Mouse (Mus musculus): ENCODE measurements around the gene Pnldc1. TPM values are rescaled to one million over a fixed set of nuclear protein-coding genes. Genes with fewer than 3 reads are reported as not detected.
A peak's percentile ranks its signal among the peaks of the same experiment; 100 is the strongest.
"Not testable (repeated sequence)": the region's sequence is repeated elsewhere in the genome, so short reads cannot be mapped to it uniquely, and the experiment has no call there.

Pnldc1 gene
- polyA plus RNA-seq, 1 experiment from 2014 or later: 2.2 TPM

GRCm38 (mm10) chr17:12915488-12915880, 5.5 kb upstream of the Pnldc1 start, which contains the start of gene Tcp1:
Tcp1 (plus strand) TSS chr17:12915701.
- Histone ChIP-seq H3K4me3 (replicated peaks; ENCODE audit: low read length) (peak within 1 kb of the TSS; percentile 89), H3K36me3 (ENCODE audit: control insufficient read depth, insufficient read depth) (peaks cover 31% of the 10 kb centered on the region), H3K27me3 (replicated peaks; ENCODE audit: control insufficient read depth, insufficient read depth, low read length) (no peaks in the 10 kb centered on the region), H3K9ac (replicated peaks; ENCODE audit: low read depth, low read length) (peak within 1 kb of the TSS; percentile 94), H3K4me1 (replicated peaks; ENCODE audit: control insufficient read depth, insufficient read depth, low read length) (peaks cover 11% of the 10 kb centered on the region), H3K9me3 (ENCODE audit: control insufficient read depth, low read length) (no peaks in the 10 kb centered on the region), H3K4me2 (ENCODE audit: low read length) (peak within 1 kb of the TSS; percentile 93), H3K27ac (ENCODE audit: low read length) (peak within 1 kb of the TSS; percentile 83)
- 1% methylated on average over 18 of the region's 18 CpGs for WGBS
- ATAC-seq: no peak

- Histone ChIP-seq H3K9ac (replicated peaks; ENCODE audit: low read depth, low read length) (no peak overlapping the region), H3K4me1 (replicated peaks; ENCODE audit: control insufficient read depth, insufficient read depth, low read length) (peaks cover 7% of the 10 kb centered on the region), H3K36me3 (ENCODE audit: control insufficient read depth, insufficient read depth) (peaks cover 16% of the 10 kb centered on the region), H3K27ac (ENCODE audit: low read length) (no peak overlapping the region), H3K4me2 (ENCODE audit: low read length) (no peak overlapping the region), H3K27me3 (replicated peaks; ENCODE audit: control insufficient read depth, insufficient read depth, low read length) (no peaks in the 10 kb centered on the region), H3K9me3 (ENCODE audit: control insufficient read depth, low read length) (no peaks in the 10 kb centered on the region), H3K4me3 (replicated peaks; ENCODE audit: low read length) (no peak overlapping the region)
- WGBS: 90% methylated on average over 8 of the region's 8 CpGs
- no peak for ATAC-seq
Observed at GRCm38 (mm10) chr17:12910391-12910790, 361 bp upstream of the Pnldc1 start.

GRCm38 (mm10) chr17:12906436-12906835, 3.6 kb downstream of the Pnldc1 start:
- no peaks in the 10 kb centered on the region for H3K9me3 ChIP-seq (ENCODE audit: control insufficient read depth, low read length)
- H3K4me2 ChIP-seq (ENCODE audit: low read length): no peak overlapping the region
- H3K4me1 ChIP-seq (replicated peaks; ENCODE audit: control insufficient read depth, insufficient read depth, low read length): peaks cover 13% of the 10 kb centered on the region
- no peak overlapping the region for H3K4me3 ChIP-seq (replicated peaks; ENCODE audit: low read length)
- no peak overlapping the region for H3K27ac ChIP-seq (ENCODE audit: low read length)
- H3K27me3 ChIP-seq (replicated peaks; ENCODE audit: control insufficient read depth, insufficient read depth, low read length): no peaks in the 10 kb centered on the region
- ATAC-seq: no peak
- 94% methylated on average over 9 of the region's 9 CpGs for WGBS
- peaks cover 6% of the 10 kb centered on the region; the same call in 1 of the 2 replicates for H3K36me3 ChIP-seq (ENCODE audit: control insufficient read depth, insufficient read depth)
- H3K9ac ChIP-seq (replicated peaks; ENCODE audit: low read depth, low read length): no peak overlapping the region

- ATAC-seq: no peak
- WGBS: 89% methylated on average over 4 of the region's 4 CpGs
- Histone ChIP-seq H3K27me3 (replicated peaks; ENCODE audit: control insufficient read depth, insufficient read depth, low read length) (no peaks in the 10 kb centered on the region), H3K27ac (ENCODE audit: low read length) (no peak overlapping the region), H3K4me3 (replicated peaks; ENCODE audit: low read length) (no peak overlapping the region), H3K36me3 (ENCODE audit: control insufficient read depth, insufficient read depth) (peaks cover 3% of the 10 kb centered on the region; the same call in 1 of the 2 replicates), H3K9ac (replicated peaks; ENCODE audit: low read depth, low read length) (no peak overlapping the region), H3K4me1 (replicated peaks; ENCODE audit: control insufficient read depth, insufficient read depth, low read length) (peaks cover 13% of the 10 kb centered on the region), H3K4me2 (ENCODE audit: low read length) (no peak overlapping the region), H3K9me3 (ENCODE audit: control insufficient read depth, low read length) (no peaks in the 10 kb centered on the region)
Observed at GRCm38 (mm10) chr17:12905810-12906209, 4.2 kb downstream of the Pnldc1 start.

- H3K9ac ChIP-seq (replicated peaks; ENCODE audit: low read depth, low read length): no peak overlapping the region
- peaks cover 13% of the 10 kb centered on the region for H3K4me1 ChIP-seq (replicated peaks; ENCODE audit: control insufficient read depth, insufficient read depth, low read length)
- no peak overlapping the region for H3K4me2 ChIP-seq (ENCODE audit: low read length)
- no peaks in the 10 kb centered on the region for H3K27me3 ChIP-seq (replicated peaks; ENCODE audit: control insufficient read depth, insufficient read depth, low read length)
- no peak overlapping the region for H3K27ac ChIP-seq (ENCODE audit: low read length)
- WGBS: 57% methylated on average over 1 of the region's 1 CpGs
- no peak for ATAC-seq
- H3K36me3 ChIP-seq (ENCODE audit: control insufficient read depth, insufficient read depth): no peaks in the 10 kb centered on the region
- no peak overlapping the region for H3K4me3 ChIP-seq (replicated peaks; ENCODE audit: low read length)
- no peaks in the 10 kb centered on the region for H3K9me3 ChIP-seq (ENCODE audit: control insufficient read depth, low read length)
Observed at GRCm38 (mm10) chr17:12904349-12904748, 5.7 kb downstream of the Pnldc1 start.

GRCm38 (mm10) chr17:12903372-12904333, 6.4 kb downstream of the Pnldc1 start:
- peak overlapping the region; percentile 65 for H3K27ac ChIP-seq (ENCODE audit: low read length)
- no peak overlapping the region for H3K4me3 ChIP-seq (replicated peaks; ENCODE audit: low read length)
- no peaks in the 10 kb centered on the region for H3K9me3 ChIP-seq (ENCODE audit: control insufficient read depth, low read length)
- ATAC-seq: peak; percentile 39
- peaks cover 13% of the 10 kb centered on the region for H3K4me1 ChIP-seq (replicated peaks; ENCODE audit: control insufficient read depth, insufficient read depth, low read length)
- H3K9ac ChIP-seq (replicated peaks; ENCODE audit: low read depth, low read length): no peak overlapping the region
- WGBS: 5% methylated on average over 11 of the region's 12 CpGs
- no peak overlapping the region for H3K4me2 ChIP-seq (ENCODE audit: low read length)
- H3K27me3 ChIP-seq (replicated peaks; ENCODE audit: control insufficient read depth, insufficient read depth, low read length): no peaks in the 10 kb centered on the region
- no peaks in the 10 kb centered on the region for H3K36me3 ChIP-seq (ENCODE audit: control insufficient read depth, insufficient read depth)

- no peak for ATAC-seq
- 93% methylated on average over 6 of the region's 6 CpGs for whole genome bisulfite sequencing
Observed at GRCm38 (mm10) chr17:12902291-12902690, 7.7 kb downstream of the Pnldc1 start.

GRCm38 (mm10) chr17:12898607-12899006, 11.4 kb downstream of the Pnldc1 start:
- H3K4me2 ChIP-seq (ENCODE audit: low read length); H3K36me3 ChIP-seq (ENCODE audit: control insufficient read depth, insufficient read depth); H3K27me3 ChIP-seq (replicated peaks; ENCODE audit: control insufficient read depth, insufficient read depth, low read length); H3K4me3 ChIP-seq (replicated peaks; ENCODE audit: low read length); H3K9ac ChIP-seq (replicated peaks; ENCODE audit: low read depth, low read length); H3K9me3 ChIP-seq (ENCODE audit: control insufficient read depth, low read length): not testable (repeated sequence)
- WGBS: 32% methylated on average over 2 of the region's 2 CpGs
- Histone ChIP-seq H3K4me1 (replicated peaks; ENCODE audit: control insufficient read depth, insufficient read depth, low read length) (peaks cover 10% of the 10 kb centered on the region), H3K27ac (ENCODE audit: low read length) (peak overlapping the region; percentile 86)
- peak; percentile 69 for ATAC-seq

More at GRCm38 (mm10) chr17:12902291-12902690, 7.7 kb downstream of the Pnldc1 start:
- Histone ChIP-seq H3K4me1 (replicated peaks; ENCODE audit: control insufficient read depth, insufficient read depth, low read length) (peaks cover 15% of the 10 kb centered on the region), H3K36me3 (ENCODE audit: control insufficient read depth, insufficient read depth) (no peaks in the 10 kb centered on the region), H3K27me3 (replicated peaks; ENCODE audit: control insufficient read depth, insufficient read depth, low read length) (no peaks in the 10 kb centered on the region), H3K4me2 (ENCODE audit: low read length) (no peak overlapping the region), H3K9me3 (ENCODE audit: control insufficient read depth, low read length) (no peaks in the 10 kb centered on the region), H3K4me3 (replicated peaks; ENCODE audit: low read length) (no peak overlapping the region), H3K27ac (ENCODE audit: low read length) (no peak overlapping the region), H3K9ac (replicated peaks; ENCODE audit: low read depth, low read length) (no peak overlapping the region)

- Histone ChIP-seq H3K4me3 (replicated peaks; ENCODE audit: low read length) (no peak overlapping the region), H3K27ac (ENCODE audit: low read length) (peak overlapping the region; percentile 65), H3K36me3 (ENCODE audit: control insufficient read depth, insufficient read depth) (no peaks in the 10 kb centered on the region), H3K4me1 (replicated peaks; ENCODE audit: control insufficient read depth, insufficient read depth, low read length) (peaks cover 2% of the 10 kb centered on the region; the same call in 1 of the 2 replicates), H3K9ac (replicated peaks; ENCODE audit: low read depth, low read length) (no peak overlapping the region), H3K4me2 (ENCODE audit: low read length) (no peak overlapping the region), H3K9me3 (ENCODE audit: control insufficient read depth, low read length) (no peaks in the 10 kb centered on the region), H3K27me3 (replicated peaks; ENCODE audit: control insufficient read depth, insufficient read depth, low read length) (no peaks in the 10 kb centered on the region)
- 78% methylated on average over 5 of the region's 5 CpGs for WGBS
- ATAC-seq: peak; percentile 69
Observed at GRCm38 (mm10) chr17:12897674-12898073, 12.4 kb downstream of the Pnldc1 start.
